Mouse (Mus musculus) macrophage (primary cell): ENCODE data around the gene Lrmda. TPM values are rescaled to one million over a fixed set of nuclear protein-coding genes. Genes with fewer than 3 reads are reported as not detected.

Source experiments
- H3K27ac ChIP-seq: fragments of 350-480 bp; formaldehyde crosslinking; 2 replicates; pipeline ENCODE4 v1.9.0; 2021
- H3K36me3 ChIP-seq: fragments of 350-480 bp; formaldehyde crosslinking; 2 replicates; pipeline ENCODE4 v1.9.0; 2021; ENCODE audit errors: inconsistent target
- H3K4me3 ChIP-seq: fragments of 350-480 bp; formaldehyde crosslinking; 2 replicates; pipeline ENCODE4 v1.9.0; 2021; ENCODE audit errors: inconsistent target
- H3K79me2 ChIP-seq: fragments of 350-480 bp; formaldehyde crosslinking; 2 replicates; pipeline ENCODE4 v1.9.0; 2021; ENCODE audit errors: inconsistent target
- WGBS: methylation state at CpG from one replicate; pipeline ENCODE4 v1.1.7; 2026; ENCODE audit warnings: inconsistent platforms; ENCODE audit not compliant: missing documents; 5-methylcytosine and 5-hydroxymethylcytosine counted together
- polyA plus RNA-seq: library from polyadenylated mRNA; stranded (reverse); fragments of 250-400 nt; gene quantifications from 3 replicates; pipeline ENCODE4 v1.2.4, GENCODE M21; 2018; ENCODE audit warnings: inconsistent platforms

Gene Lrmda
- polyA plus RNA-seq, 1 experiment from 2014 or later: 18.1 TPM

DNA sequence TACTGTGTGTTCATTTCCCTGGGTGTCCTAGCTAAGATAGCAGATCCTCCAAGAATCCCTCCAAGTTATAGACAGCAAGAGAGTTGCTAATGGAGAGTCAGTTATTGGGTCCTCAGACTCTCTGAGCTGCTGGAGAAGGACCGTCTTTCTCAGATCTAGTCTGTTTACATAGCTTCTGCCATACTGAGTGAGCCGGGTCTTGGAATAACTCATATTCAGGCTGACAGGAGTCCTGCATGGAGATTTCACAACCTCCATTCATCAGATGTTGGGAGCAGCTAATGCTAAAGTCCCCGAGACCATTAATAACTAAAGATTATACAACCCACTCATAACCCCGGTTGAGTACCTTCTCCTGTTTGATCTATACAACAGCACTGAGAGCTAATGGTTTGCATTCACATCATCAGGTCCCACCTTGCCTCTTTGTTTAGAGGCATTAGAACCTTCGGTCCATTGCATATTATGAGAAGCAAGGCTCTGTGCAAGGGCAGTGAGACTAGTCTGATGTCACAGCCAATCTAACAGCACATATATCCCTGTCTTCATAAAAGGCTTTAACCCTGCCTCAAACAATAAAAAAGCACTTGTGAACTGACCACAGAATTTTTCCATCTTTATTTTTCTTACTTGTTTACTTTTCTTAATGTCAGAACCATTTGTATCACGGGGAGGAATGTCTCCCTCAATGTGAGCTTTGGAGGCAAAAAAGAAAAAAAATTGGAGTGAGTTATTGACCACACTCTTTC is 1037.9 kb downstream of the Lrmda start:
- Histone ChIP-seq H3K4me3 (no peak overlapping the region), H3K27ac (no peak overlapping the region), H3K36me3 (no peaks in the 10 kb centered on the region), H3K79me2 (no peaks in the 10 kb centered on the region)
- 98% methylated on average over 6 of the region's 6 CpGs for WGBS

DNA sequence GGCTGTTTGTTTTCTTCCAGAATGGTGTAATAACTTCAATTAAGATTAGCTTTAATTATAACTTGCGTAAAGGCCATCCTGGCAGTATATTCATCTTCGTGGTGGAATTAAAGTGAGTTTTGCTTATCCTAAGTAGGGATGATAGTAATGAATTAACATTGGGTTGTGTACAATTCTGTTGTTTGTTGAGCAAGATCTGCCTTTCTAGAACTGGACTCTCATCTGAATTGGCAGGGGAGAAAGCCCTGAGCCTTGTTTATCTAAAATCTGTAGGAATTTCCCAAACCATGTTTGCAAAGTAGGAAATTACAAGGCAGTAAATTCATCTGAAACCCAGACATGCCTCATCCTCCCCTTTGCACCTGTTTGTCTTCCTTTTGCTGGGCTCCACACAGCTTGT is 1038.5 kb downstream of the Lrmda start:
- Histone ChIP-seq H3K4me3 (no peak overlapping the region), H3K79me2 (no peaks in the 10 kb centered on the region), H3K27ac (no peak overlapping the region), H3K36me3 (no peaks in the 10 kb centered on the region)
- WGBS: 100% methylated on average over 2 of the region's 2 CpGs

DNA sequence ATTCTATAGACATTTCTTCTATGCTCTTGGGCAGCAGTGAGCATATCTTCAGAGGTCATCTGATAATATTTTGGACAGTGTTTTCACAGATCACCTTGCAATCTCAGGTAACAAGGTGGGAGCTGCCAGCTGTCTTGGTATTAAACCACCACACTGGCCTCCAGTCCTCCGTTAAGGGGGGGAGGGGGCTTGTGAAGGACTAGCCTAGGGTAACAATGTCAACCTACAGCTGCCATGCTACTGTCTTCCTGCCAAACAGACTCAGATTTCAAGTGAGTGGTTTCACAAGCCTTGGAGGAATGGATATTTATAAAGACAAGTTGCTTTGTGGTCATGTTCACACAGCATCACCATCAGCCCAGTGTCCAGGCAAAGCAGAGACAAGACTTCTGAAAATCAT is 1059.2 kb downstream of the Lrmda start:
- Histone ChIP-seq H3K4me3 (no peak overlapping the region), H3K36me3 (no peaks in the 10 kb centered on the region)

DNA sequence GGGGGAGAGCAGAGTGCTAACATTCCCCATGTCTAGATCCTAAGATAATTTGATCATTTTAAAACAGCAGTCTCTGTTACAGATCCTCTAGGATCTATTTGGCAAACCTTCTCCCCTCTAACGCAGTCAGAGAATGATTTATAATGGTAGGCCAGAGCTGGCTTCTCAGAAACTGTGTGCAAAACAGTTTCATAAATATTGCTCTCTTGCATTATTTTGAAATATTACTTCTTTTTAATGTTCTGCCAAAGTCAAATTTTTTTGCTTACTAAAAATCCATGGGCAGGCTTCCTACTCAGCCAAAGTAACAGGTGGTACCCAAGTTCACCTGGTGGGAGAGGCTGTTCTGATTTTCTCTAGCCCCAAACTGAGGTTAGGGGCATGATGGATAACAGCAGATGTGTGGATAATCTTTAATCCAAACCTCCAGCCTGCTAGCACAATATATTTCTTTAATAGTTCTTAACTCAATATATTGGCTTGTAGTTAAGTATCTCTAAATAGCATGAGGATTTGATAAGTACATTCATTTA is 1064.8 kb downstream of the Lrmda start:
- Histone ChIP-seq H3K4me3 (no peak overlapping the region), H3K27ac (no peak overlapping the region), H3K79me2 (no peaks in the 10 kb centered on the region), H3K36me3 (no peaks in the 10 kb centered on the region)
- WGBS: 77% methylated on average over 1 of the region's 1 CpGs

More for the DNA sequence above, 1059.2 kb downstream of the Lrmda start:
- WGBS: 90% methylated on average over 1 of the region's 1 CpGs
- Histone ChIP-seq H3K27ac (no peak overlapping the region), H3K79me2 (no peaks in the 10 kb centered on the region)

DNA sequence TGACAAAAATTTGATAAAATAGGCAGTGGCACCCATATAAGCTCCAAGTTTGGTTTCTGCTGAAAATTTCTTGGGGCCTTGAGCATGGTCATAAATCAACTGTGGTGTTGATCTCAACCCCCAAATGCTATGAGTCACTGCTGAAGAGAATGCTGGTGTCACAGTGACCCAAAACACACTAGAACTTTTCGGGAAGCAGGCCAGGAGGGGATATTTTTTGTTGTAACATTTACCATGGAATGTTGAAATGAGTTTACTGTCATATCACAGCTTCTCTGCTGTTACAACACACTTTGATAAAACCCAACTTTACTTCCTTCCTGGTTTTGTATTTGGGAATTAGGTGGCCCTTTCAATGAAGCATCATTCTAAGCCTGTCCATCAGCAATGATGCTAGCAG is 1065.3 kb downstream of the Lrmda start:
- WGBS: 15% methylated on average over 1 of the region's 1 CpGs
- Histone ChIP-seq H3K4me3 (no peak overlapping the region), H3K79me2 (no peaks in the 10 kb centered on the region), H3K27ac (no peak overlapping the region), H3K36me3 (no peaks in the 10 kb centered on the region)

DNA sequence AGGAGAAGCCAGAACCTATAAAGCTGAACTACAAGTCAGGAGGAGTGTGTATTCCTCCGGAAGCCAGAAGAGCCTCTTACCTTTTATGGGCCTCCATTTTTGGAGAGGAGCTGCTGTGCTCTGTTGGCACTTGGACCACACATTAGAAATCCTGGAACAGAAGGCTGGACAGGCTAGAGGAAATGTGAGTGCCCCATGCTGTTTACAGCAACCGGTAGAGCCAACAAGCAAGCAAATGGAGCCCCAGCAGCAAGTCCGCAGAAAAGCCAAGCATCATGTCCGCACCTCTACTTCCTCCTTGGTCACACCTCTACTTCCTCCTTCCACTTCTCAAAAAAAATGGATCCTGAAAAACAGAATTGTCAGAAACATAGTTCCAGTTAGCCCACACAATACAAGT is 1073.8 kb downstream of the Lrmda start:
- 74% methylated on average over 4 of the region's 4 CpGs for WGBS
- H3K4me3 ChIP-seq: no peak overlapping the region
- H3K36me3 ChIP-seq: no peaks in the 10 kb centered on the region
- no peak overlapping the region for H3K27ac ChIP-seq
- no peaks in the 10 kb centered on the region for H3K79me2 ChIP-seq

DNA sequence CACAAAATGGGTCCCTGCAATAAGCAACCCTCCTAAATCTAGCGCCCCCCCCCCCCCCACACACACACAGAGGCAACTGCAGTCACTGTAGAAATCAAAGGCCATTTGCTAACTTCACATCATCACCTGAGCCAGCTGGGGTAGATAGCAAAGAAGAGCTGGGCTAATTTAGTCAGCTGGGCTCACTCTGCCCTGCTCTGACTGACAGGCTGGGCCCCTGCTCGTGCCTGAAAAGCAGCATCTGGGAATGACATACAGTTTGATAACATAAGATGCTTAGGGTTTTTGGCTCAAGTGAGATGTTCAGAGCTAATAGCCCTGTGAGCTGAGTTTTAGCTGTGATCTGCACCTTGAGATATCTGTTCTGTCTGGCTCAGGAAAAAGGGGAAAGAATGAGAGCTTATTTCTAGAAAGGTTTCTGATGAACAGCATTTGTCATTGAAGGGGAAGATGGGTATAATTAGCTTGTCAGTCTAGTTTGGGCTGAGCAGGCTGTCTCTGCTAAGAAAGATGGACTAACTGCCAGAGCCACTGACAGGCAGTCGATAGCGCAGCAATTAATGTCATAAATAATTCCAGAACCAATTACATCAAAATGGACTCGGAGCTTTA is 1075.1 kb downstream of the Lrmda start:
- WGBS: 80% methylated on average over 5 of the region's 5 CpGs
- Histone ChIP-seq H3K4me3 (no peak overlapping the region), H3K79me2 (no peaks in the 10 kb centered on the region), H3K27ac (no peak overlapping the region), H3K36me3 (no peaks in the 10 kb centered on the region)

DNA sequence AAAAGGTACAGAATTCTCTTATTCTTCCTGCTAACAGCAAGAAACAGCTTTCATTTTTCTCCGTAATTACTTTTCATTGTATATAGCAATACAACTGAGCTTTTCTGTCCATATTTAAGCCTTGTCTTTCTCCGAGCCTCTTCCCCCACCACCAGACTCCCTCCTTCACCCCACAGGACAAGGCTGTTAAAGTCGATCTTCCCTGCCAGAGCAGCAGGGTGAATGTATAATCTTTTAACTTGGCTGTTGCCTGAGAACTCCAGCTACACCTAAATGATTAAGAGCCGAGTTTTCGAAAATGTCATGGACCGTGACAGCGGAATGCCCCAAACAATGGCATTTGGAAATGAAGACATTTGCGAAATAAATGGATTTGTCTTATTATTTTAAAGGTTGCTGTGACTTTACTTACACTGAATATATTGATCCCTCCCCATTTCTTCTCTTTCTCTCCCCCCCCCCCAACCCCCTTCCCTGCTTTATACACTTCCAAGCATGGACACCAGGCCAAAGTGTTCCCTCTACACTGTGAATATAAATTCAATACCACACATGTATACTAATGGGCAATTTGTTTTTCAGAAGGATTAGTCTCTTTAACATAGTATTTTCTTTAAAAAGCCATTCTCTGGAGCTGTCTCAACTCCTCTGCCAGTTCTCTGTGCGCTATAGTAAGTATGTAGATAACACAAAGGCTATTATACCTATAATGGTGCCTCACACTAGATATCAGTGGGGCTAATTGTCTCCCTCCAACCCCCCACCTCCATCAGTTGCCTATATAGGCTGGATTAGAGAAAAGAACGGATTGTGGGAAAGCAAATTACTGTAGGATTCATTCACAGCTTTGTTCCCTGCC is 1075.9 kb downstream of the Lrmda start:
- H3K79me2 ChIP-seq: no peaks in the 10 kb centered on the region
- H3K27ac ChIP-seq: no peak overlapping the region
- 86% methylated on average over 10 of the region's 10 CpGs for WGBS
- H3K4me3 ChIP-seq: no peak overlapping the region
- H3K36me3 ChIP-seq: no peaks in the 10 kb centered on the region

DNA sequence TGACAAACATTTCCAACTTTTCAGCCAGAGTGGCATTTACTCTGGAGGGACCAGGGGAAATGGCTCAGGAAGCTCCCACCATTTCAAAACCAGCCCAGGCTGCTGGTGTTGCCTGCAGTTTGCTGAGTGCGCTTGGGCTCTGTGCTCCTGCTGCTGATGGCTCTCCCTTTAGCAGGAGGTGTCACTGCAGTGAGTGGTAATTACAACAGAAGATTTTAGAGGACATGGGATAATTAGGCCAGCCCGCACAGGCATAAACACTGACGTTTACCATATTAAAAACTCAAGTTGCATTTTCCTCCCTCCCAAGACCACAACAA is 1076.5 kb downstream of the Lrmda start:
- Histone ChIP-seq H3K4me3 (no peak overlapping the region), H3K36me3 (no peaks in the 10 kb centered on the region), H3K27ac (no peak overlapping the region), H3K79me2 (no peaks in the 10 kb centered on the region)
- 83% methylated on average over 3 of the region's 3 CpGs for WGBS

DNA sequence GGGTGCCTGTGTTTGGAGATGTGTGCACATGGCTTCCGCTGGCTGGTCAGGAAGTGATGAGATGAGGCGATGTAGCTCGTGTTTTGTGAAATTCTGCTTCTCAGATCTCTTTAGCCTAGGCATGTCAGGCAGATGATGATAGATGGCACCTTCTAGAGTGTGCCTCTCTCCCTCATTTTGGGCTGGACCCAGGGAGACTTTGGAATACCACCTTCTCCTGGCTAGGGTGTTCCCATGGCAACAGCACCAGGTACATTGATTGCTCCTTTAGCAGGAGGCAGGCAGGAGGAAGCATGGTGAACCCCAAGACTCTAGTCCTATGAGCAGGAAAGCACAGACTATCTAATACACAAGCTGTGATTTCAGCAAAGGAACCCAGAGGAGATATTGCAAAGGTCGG is 1076.9 kb downstream of the Lrmda start:
- Histone ChIP-seq H3K36me3 (no peaks in the 10 kb centered on the region), H3K27ac (no peak overlapping the region), H3K79me2 (no peaks in the 10 kb centered on the region), H3K4me3 (no peak overlapping the region)
- WGBS: 83% methylated on average over 4 of the region's 4 CpGs

Other genes with a start within 250 kb of the Lrmda start
- gene Vdac2, start 194.5 kb upstream of the Lrmda start, polyA plus RNA-seq: 247 to 425 TPM (median 316 TPM) in 3 replicates
- 7.5 to 38.3 TPM (median 24.5 TPM) in 3 replicates for gene Comtd1, start 170.7 kb upstream of the Lrmda start, polyA plus RNA-seq
- 0.62 to 1.4 TPM (median 0.96 TPM) in 3 replicates for gene Zfp503, start 30.1 kb upstream of the Lrmda start, polyA plus RNA-seq